Mouse (Mus musculus) limb, embryonic 13.5 days (tissue): ENCODE measurements around the gene Ftcd. TPM values are rescaled to one million over a fixed set of nuclear protein-coding genes. Genes with fewer than 3 reads are reported as not detected.

Source experiments
- ATAC-seq: fragments of 200-750 bp; cut with Nextera tagmentation; 2 replicates; pipeline ENCODE4 v1.8.0; 2017; ENCODE audit warnings: low read depth, moderate number of reproducible peaks, moderate TSS enrichment; ENCODE audit not compliant: low FRiP score
- H3K27ac ChIP-seq: fragments of 300-500 bp; sonication (generic); 2 replicates; pipeline ENCODE4 v1.5.1; 2015; ENCODE audit warnings: inconsistent platforms, mild to moderate bottlenecking, moderate library complexity
- H3K27me3 ChIP-seq: fragments of 300-500 bp; sonication (generic); 2 replicates; pipeline ENCODE4 v1.6.1; 2015; ENCODE audit warnings: mild to moderate bottlenecking, inconsistent platforms
- H3K36me3 ChIP-seq: fragments of 300-500 bp; sonication (generic); 2 replicates; pipeline ENCODE4 v1.6.1; 2015; ENCODE audit warnings: inconsistent platforms, mild to moderate bottlenecking, moderate library complexity
- H3K4me1 ChIP-seq: fragments of 300-500 bp; sonication (generic); 2 replicates; pipeline ENCODE4 v1.6.1; 2015; ENCODE audit warnings: inconsistent platforms
- H3K4me2 ChIP-seq: fragments of 300-500 bp; sonication (generic); replicated peaks from 2 replicates; pipeline ENCODE4 v1.6.1; 2015; ENCODE audit warnings: inconsistent platforms, mild to moderate bottlenecking, moderate library complexity
- H3K4me3 ChIP-seq: fragments of 300-500 bp; sonication (generic); 2 replicates; pipeline ENCODE4 v1.5.1; 2015; ENCODE audit warnings: moderate library complexity, mild to moderate bottlenecking, inconsistent platforms
- H3K9ac ChIP-seq: fragments of 300-500 bp; sonication (generic); 2 replicates; pipeline ENCODE4 v1.6.1; 2015; ENCODE audit warnings: mild to moderate bottlenecking, inconsistent platforms
- H3K9me3 ChIP-seq: fragments of 300-500 bp; sonication (generic); 2 replicates; pipeline ENCODE4 v1.6.1; 2016; ENCODE audit warnings: inconsistent platforms
- WGBS: fragments of 180-500 bp; shearing (Covaris S2); methylation state at CpG from one replicate; pipeline ENCODE4 v1.1.7; 2015; 5-methylcytosine and 5-hydroxymethylcytosine counted together
- polyA plus RNA-seq: library from polyadenylated mRNA; unstranded; fragments of >200 nt; fragmentation: Nextera tagmentation; extraction: Ambion mirVana; gene quantifications from 2 replicates; pipeline ENCODE4 v1.2.1, GENCODE M21; 2015

Gene Ftcd
- polyA plus RNA-seq, 1 experiment from 2014 or later = 0.09 TPM

- H3K27ac ChIP-seq = peak within 1 kb of the TSS; percentile 63
- H3K9me3 ChIP-seq = no peaks in the 10 kb centered on the region; the same call in 1 of the 2 replicates
- H3K36me3 ChIP-seq = no peaks in the 10 kb centered on the region; the same call in 1 of the 2 replicates
- H3K9ac ChIP-seq = peak within 1 kb of the TSS; percentile 82
- peak within 1 kb of the TSS; percentile 61 for H3K4me3 ChIP-seq
- H3K4me2 ChIP-seq = peak within 1 kb of the TSS; percentile 71
- peaks cover 29% of the 10 kb centered on the region for H3K4me1 ChIP-seq
- 2% methylated on average over 31 of the region's 31 CpGs for WGBS
- H3K27me3 ChIP-seq = no peaks in the 10 kb centered on the region
- ATAC-seq = peak; percentile 96
Measured at GRCm38 (mm10) chr10:76622928-76623680, 47.7 kb downstream of the Ftcd start, which contains the start of gene Col6a2. Col6a2 (minus strand) TSS chr10:76623630.

DNA sequence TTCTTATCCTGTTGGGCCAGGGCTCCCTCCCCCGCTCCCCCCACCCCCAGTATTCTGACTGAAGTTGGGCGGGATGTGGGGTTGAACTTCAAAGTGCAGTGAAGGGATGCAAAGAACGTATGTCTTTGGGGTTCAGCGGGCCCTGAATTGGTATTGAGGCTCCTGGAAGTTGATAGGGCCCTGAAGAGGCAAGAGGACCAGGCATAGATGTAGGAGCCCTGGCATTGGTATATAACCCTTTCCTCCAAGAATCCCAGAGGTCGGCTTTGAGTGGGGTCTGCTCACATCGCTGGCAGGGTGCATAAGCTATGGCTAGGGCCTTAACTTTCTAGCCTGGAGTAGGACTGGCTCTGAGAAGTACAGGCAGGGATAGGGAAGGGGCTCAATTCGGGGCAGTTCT lies 48.3 kb downstream of the Ftcd start:
- Histone ChIP-seq H3K27me3 (no peaks in the 10 kb centered on the region), H3K27ac (peak overlapping the region; percentile 63; the same call in 1 of the 2 replicates), H3K9me3 (no peaks in the 10 kb centered on the region; the same call in 1 of the 2 replicates), H3K4me1 (peaks cover 29% of the 10 kb centered on the region), H3K36me3 (no peaks in the 10 kb centered on the region; the same call in 1 of the 2 replicates), H3K4me2 (peak overlapping the region; percentile 71), H3K4me3 (peak overlapping the region; percentile 61), H3K9ac (peak overlapping the region; percentile 82; the same call in 1 of the 2 replicates)
- 17% methylated on average over 7 of the region's 7 CpGs for whole genome bisulfite sequencing
- ATAC-seq = peak; percentile 9; the same call in 1 of the 2 replicates

DNA sequence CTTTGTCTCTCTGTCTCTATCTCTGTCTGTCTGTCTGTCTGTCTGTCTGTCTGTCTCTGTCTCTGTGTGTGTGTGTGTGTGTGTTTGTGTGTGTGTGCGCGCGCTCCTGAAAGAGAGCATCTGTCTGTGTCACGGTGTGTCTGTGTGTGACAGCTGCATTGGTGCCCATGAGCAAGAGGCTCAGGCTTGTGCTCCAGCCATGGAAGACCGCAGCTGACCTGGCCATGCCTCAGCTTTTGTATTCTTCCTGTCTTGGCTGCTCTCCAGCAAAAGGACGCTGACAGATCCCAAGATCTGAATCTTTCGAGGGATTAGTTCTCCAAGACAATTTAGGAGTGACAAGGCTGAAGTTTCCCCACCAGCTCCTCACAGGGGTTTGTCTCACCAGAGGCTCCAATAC lies 49.5 kb downstream of the Ftcd start:
- Histone ChIP-seq H3K36me3 (no peaks in the 10 kb centered on the region), H3K4me2 (no peak overlapping the region), H3K9me3 (no peaks in the 10 kb centered on the region; the same call in 1 of the 2 replicates), H3K27me3 (no peaks in the 10 kb centered on the region), H3K4me3 (no peak overlapping the region), H3K9ac (no peak overlapping the region), H3K27ac (no peak overlapping the region), H3K4me1 (peaks cover 29% of the 10 kb centered on the region)
- 81% methylated on average over 7 of the region's 7 CpGs for WGBS
- ATAC-seq = no peak

DNA sequence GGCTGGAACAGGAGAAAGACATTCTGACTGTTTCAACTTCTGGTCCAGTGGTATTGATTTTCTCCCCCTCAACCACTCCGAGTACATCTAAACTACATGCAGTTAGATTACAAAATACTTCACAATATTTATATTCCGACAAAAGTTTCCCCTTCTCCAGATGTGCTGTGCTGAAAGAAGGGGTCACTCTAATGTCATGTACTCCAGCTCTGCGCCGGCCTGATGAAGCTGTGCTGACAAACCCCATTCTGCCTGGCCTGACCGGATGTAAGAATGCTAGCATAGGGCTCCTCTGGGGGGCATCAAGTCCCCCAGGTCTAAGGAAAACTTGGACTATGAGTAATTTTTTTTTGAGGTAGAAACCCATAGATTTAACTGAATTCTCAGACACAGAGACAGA lies 52.3 kb downstream of the Ftcd start:
- Histone ChIP-seq H3K4me1 (peaks cover 18% of the 10 kb centered on the region), H3K9me3 (no peaks in the 10 kb centered on the region; the same call in 1 of the 2 replicates), H3K36me3 (no peaks in the 10 kb centered on the region), H3K4me2 (no peak overlapping the region), H3K27me3 (no peaks in the 10 kb centered on the region), H3K27ac (no peak overlapping the region), H3K4me3 (no peak overlapping the region), H3K9ac (no peak overlapping the region)
- ATAC-seq = no peak
- 86% methylated on average over 5 of the region's 5 CpGs for WGBS

DNA sequence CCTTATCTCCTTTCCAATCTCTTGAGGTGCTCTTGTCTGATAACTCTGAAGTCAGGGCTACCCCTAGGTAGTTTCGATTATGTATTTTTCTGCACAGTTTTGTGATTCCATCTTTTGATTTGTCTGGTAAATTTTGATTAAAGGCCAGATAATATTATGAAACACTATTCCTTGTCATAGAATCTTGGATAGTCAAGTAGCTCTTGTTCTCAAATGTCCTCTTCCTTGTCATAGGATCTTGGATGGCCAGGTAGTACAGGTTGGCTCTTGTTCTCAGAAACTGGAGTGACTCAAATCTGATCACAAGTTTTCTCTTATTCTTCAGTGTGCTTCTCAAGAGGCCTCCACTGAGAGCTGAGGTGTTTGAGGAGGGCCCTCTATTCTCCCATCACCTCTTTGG lies 55.2 kb downstream of the Ftcd start:
- Histone ChIP-seq H3K9ac (no peak overlapping the region), H3K27me3 (no peaks in the 10 kb centered on the region), H3K36me3 (no peaks in the 10 kb centered on the region), H3K9me3 (no peaks in the 10 kb centered on the region; the same call in 1 of the 2 replicates), H3K27ac (no peak overlapping the region), H3K4me2 (no peak overlapping the region), H3K4me1 (peaks cover 33% of the 10 kb centered on the region), H3K4me3 (no peak overlapping the region)
- ATAC-seq = no peak
- 93% methylated on average over 1 of the region's 1 CpGs for WGBS

GRCm38 (mm10) chr10:76632630-76633029 lies 57.2 kb downstream of the Ftcd start:
- 49% methylated on average over 8 of the region's 8 CpGs for WGBS
- H3K27me3 ChIP-seq = no peaks in the 10 kb centered on the region
- ATAC-seq = no peak
- no peaks in the 10 kb centered on the region; the same call in 1 of the 2 replicates for H3K9me3 ChIP-seq
- H3K27ac ChIP-seq = peak overlapping the region; percentile 81; the same call in 1 of the 2 replicates
- no peaks in the 10 kb centered on the region for H3K36me3 ChIP-seq
- no peak overlapping the region for H3K9ac ChIP-seq
- no peak overlapping the region for H3K4me3 ChIP-seq
- H3K4me1 ChIP-seq = peaks cover 43% of the 10 kb centered on the region
- no peak overlapping the region for H3K4me2 ChIP-seq

- 26% methylated on average over 7 of the region's 7 CpGs for WGBS
- Histone ChIP-seq H3K9me3 (no peaks in the 10 kb centered on the region), H3K4me1 (peaks cover 43% of the 10 kb centered on the region), H3K4me3 (no peak overlapping the region), H3K27ac (peak overlapping the region; percentile 81), H3K4me2 (no peak overlapping the region), H3K9ac (no peak overlapping the region), H3K27me3 (no peaks in the 10 kb centered on the region), H3K36me3 (no peaks in the 10 kb centered on the region)
- ATAC-seq = peak; percentile 77
Measured at GRCm38 (mm10) chr10:76634094-76634571, 58.7 kb downstream of the Ftcd start.

GRCm38 (mm10) chr10:76634584-76634983 lies 59.1 kb downstream of the Ftcd start:
- 58% methylated on average over 5 of the region's 5 CpGs for WGBS
- H3K4me2 ChIP-seq = no peak overlapping the region
- peaks cover 43% of the 10 kb centered on the region for H3K4me1 ChIP-seq
- peak; percentile 69 for ATAC-seq
- H3K9me3 ChIP-seq = no peaks in the 10 kb centered on the region
- peak overlapping the region; percentile 81 for H3K27ac ChIP-seq
- no peaks in the 10 kb centered on the region for H3K36me3 ChIP-seq
- H3K27me3 ChIP-seq = no peaks in the 10 kb centered on the region
- H3K9ac ChIP-seq = peak overlapping the region; percentile 39; the same call in 1 of the 2 replicates
- H3K4me3 ChIP-seq = no peak overlapping the region

GRCm38 (mm10) chr10:76636026-76636425 lies 60.6 kb downstream of the Ftcd start:
- ATAC-seq = no peak
- H3K4me3 ChIP-seq = no peak overlapping the region
- no peak overlapping the region for H3K9ac ChIP-seq
- no peak overlapping the region for H3K4me2 ChIP-seq
- H3K4me1 ChIP-seq = peaks cover 43% of the 10 kb centered on the region
- 12% methylated on average over 3 of the region's 3 CpGs for WGBS
- H3K36me3 ChIP-seq = no peaks in the 10 kb centered on the region
- H3K27ac ChIP-seq = peak overlapping the region; percentile 86
- no peaks in the 10 kb centered on the region for H3K27me3 ChIP-seq
- no peaks in the 10 kb centered on the region for H3K9me3 ChIP-seq

GRCm38 (mm10) chr10:76636601-76637000 lies 61.2 kb downstream of the Ftcd start:
- Histone ChIP-seq H3K9me3 (no peaks in the 10 kb centered on the region), H3K36me3 (no peaks in the 10 kb centered on the region), H3K27ac (peak overlapping the region; percentile 86), H3K4me3 (no peak overlapping the region), H3K4me1 (peaks cover 43% of the 10 kb centered on the region), H3K27me3 (no peaks in the 10 kb centered on the region), H3K4me2 (no peak overlapping the region), H3K9ac (no peak overlapping the region)
- no peak for ATAC-seq
- WGBS = 82% methylated on average over 4 of the region's 4 CpGs
